Mouse (Mus musculus) kidney, embryonic 16.5 days (tissue): ENCODE measurements around the gene Mark1. TPM values are rescaled to one million over a fixed set of nuclear protein-coding genes. Genes with fewer than 3 reads are reported as not detected.

Experiments used
- ATAC-seq: fragments of 200-750 bp; cut with Nextera tagmentation; 2 replicates; pipeline ENCODE4 v1.8.0; 2017; ENCODE audit warnings: moderate TSS enrichment; ENCODE audit not compliant: low FRiP score, low TSS enrichment
- H3K27ac ChIP-seq: fragments of 300-500 bp; sonication (generic); 2 replicates; pipeline ENCODE4 v1.5.1; 2014; ENCODE audit warnings: low read length
- H3K27me3 ChIP-seq: fragments of 300-500 bp; sonication (generic); 2 replicates; pipeline ENCODE4 v1.6.1; 2014; ENCODE audit warnings: low read length, control low read depth, mixed read lengths; ENCODE audit not compliant: insufficient read depth
- H3K36me3 ChIP-seq: fragments of 300-500 bp; sonication (generic); 2 replicates; pipeline ENCODE4 v1.6.1; 2014; ENCODE audit warnings: low read length, control low read depth, mixed read lengths; ENCODE audit not compliant: insufficient read depth
- H3K4me1 ChIP-seq: fragments of 300-500 bp; sonication (generic); 2 replicates; pipeline ENCODE4 v1.6.1; 2014; ENCODE audit warnings: low read length, control low read depth, mixed read lengths; ENCODE audit not compliant: insufficient read depth
- H3K4me2 ChIP-seq: fragments of 300-500 bp; sonication (generic); replicated peaks from 2 replicates; pipeline ENCODE4 v1.6.1; 2014; ENCODE audit warnings: low read depth, low read length
- H3K4me3 ChIP-seq: fragments of 300-500 bp; sonication (generic); 2 replicates; pipeline ENCODE4 v1.5.1; 2014; ENCODE audit warnings: mild to moderate bottlenecking, low read length
- H3K9ac ChIP-seq: fragments of 300-500 bp; sonication (generic); replicated peaks from 2 replicates; pipeline ENCODE4 v1.6.1; 2014; ENCODE audit warnings: low read length
- H3K9me3 ChIP-seq: fragments of 300-500 bp; sonication (generic); 2 replicates; pipeline ENCODE4 v1.6.1; 2016; ENCODE audit warnings: low read length, control low read depth
- WGBS: fragments of 180-500 bp; shearing (Covaris S2); extraction: QIAGEN DNeasy Blood & Tissue Kit; methylation state at CpG from one replicate; pipeline ENCODE4 v1.1.7; 2014; 5-methylcytosine and 5-hydroxymethylcytosine counted together
- polyA plus RNA-seq: library from polyadenylated mRNA; unstranded; fragments of >200 nt; fragmentation: Nextera tagmentation; extraction: Ambion mirVana; gene quantifications from 2 replicates; pipeline ENCODE4 v1.2.1, GENCODE M21; 2015

The Mark1 gene
- polyA plus RNA-seq, 1 experiment from 2014 or later: 1.8 TPM

DNA sequence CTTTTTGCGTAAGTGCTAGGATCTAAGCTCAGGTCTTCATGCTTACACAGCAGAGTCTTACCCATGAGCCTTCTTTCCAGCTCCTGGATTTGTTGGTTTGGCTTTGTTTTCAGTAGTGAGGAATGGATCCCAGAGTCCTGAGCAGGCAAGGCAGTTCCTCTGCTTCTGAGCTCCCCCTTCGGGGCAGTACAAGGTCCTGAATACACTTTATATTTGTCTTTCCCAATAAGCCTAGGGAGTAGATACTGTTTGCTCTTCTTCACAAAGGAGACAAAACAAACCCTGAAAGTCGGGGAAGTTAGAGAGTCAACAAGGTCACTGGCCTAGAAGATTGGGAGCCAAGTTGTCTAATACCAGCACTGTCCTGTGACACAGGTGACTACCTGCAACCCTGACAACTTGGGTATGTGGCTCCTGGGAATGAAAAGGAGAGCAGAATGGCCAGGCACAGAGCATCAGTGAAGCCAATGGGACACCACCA lies 131.7 kb downstream of the Mark1 start:
- Histone ChIP-seq H3K27ac (no peak overlapping the region), H3K9me3 (no peaks in the 10 kb centered on the region), H3K4me1 (peaks cover 34% of the 10 kb centered on the region), H3K27me3 (no peaks in the 10 kb centered on the region), H3K4me3 (no peak overlapping the region), H3K9ac (no peak overlapping the region), H3K36me3 (no peaks in the 10 kb centered on the region), H3K4me2 (no peak overlapping the region)
- 80% methylated on average over 3 of the region's 3 CpGs for WGBS
- no peak for ATAC-seq

DNA sequence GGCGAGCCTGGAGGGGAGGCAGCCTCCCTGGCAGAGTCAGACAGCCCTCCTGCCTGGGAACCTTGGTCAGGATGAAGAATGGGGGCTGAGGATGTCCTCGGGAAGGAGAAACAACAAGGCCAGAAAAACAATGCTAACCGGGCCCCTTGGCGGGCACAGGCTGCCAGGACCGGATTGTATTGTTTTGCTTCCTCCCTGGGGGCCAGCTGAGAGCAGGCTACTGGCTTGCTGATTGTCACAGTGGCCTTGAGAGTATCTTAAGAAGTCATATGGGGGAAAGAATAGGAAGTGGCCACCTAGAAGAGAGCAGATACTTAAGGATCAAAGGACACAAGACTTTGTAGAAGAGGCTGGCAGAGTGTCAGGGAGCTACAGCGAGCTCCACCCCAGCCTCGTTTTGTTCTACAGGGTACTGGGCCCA lies 135.0 kb downstream of the Mark1 start:
- Histone ChIP-seq H3K4me3 (no peak overlapping the region), H3K27ac (peak overlapping the region; percentile 58), H3K27me3 (no peaks in the 10 kb centered on the region), H3K4me1 (peaks cover 19% of the 10 kb centered on the region; the same call in 1 of the 2 replicates), H3K36me3 (no peaks in the 10 kb centered on the region), H3K4me2 (no peak overlapping the region), H3K9me3 (no peaks in the 10 kb centered on the region), H3K9ac (no peak overlapping the region)
- 31% methylated on average over 7 of the region's 7 CpGs for WGBS
- peak; percentile 28; the same call in 1 of the 2 replicates for ATAC-seq

DNA sequence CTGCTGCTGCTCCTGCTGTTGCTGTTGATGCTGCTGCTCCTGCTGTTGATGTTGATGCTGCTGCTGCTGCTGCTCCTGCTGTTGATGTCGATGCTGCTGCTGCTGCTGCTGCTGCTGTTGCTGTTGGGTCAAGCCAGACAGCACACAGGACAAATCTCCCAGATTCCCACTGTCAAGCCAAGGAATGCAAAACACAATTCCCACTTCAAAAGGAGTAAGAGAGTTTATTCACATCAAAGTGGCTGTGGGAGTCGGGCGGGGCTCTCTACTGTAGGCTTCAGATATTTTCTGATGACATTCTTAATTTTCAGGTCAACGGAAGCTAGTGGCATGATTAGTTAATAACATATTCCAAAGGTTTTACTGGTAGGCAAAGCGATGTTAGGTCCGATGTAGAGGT lies 136.7 kb downstream of the Mark1 start:
- Histone ChIP-seq H3K4me1 (peaks cover 15% of the 10 kb centered on the region; the same call in 1 of the 2 replicates), H3K36me3 (no peaks in the 10 kb centered on the region), H3K4me2 (no peak overlapping the region), H3K4me3 (no peak overlapping the region), H3K27ac (no peak overlapping the region), H3K9ac (no peak overlapping the region), H3K27me3 (no peaks in the 10 kb centered on the region), H3K9me3 (no peaks in the 10 kb centered on the region)
- 86% methylated on average over 6 of the region's 6 CpGs for WGBS
- no peak for ATAC-seq

DNA sequence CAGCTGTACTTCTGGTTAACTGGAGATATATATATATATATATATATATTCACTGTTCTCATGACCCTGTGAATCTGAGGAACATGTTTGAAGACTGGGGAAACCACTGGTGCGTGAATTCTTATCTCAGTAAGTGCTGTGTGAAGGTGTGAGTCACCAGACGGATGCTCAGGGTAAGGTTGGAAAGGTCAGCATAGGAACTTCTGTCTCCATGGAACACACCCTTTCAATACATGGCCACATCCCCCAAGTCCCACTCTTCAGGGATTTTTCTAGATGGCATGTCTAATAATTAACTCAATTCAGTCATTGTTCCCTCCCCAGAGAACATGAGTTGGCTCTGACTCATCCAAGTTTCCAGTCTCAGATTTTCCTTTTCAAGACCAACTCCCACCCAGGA lies 137.8 kb downstream of the Mark1 start:
- 59% methylated on average over 2 of the region's 2 CpGs for WGBS
- no peak overlapping the region for H3K9ac ChIP-seq

DNA sequence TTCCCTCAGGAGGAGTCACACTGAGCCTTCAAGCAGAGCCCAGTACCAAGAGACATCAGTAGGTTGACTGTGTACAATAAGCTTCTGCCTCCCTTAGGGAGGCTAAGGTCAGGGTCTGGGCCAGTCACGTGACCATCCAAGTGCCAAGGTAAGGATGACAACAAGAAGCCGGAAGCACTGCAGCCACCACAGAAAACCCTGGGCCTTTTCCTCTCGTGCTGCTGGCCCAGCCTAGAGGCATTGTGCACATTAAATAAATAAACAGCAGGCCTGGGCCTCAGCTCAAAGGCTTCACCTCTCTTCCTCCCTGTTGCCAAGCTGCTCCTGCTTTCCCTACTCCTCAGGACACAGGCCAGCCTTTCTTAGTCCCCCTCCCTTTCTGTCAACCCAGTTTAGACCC lies 139.1 kb downstream of the Mark1 start:
- peaks cover 15% of the 10 kb centered on the region; the same call in 1 of the 2 replicates for H3K4me1 ChIP-seq
- H3K27ac ChIP-seq: 0 out of 2 replicates have a peak overlapping the region, but pooled peaks have one; percentile 12
- no peak overlapping the region for H3K4me2 ChIP-seq
- WGBS: 45% methylated on average over 3 of the region's 3 CpGs
- no peaks in the 10 kb centered on the region for H3K9me3 ChIP-seq
- no peak overlapping the region for H3K9ac ChIP-seq
- H3K36me3 ChIP-seq: no peaks in the 10 kb centered on the region
- no peak overlapping the region for H3K4me3 ChIP-seq
- no peaks in the 10 kb centered on the region for H3K27me3 ChIP-seq
- ATAC-seq: no peak

More for the DNA sequence above, 137.8 kb downstream of the Mark1 start:
- H3K9me3 ChIP-seq: no peaks in the 10 kb centered on the region
- H3K27ac ChIP-seq: no peak overlapping the region
- ATAC-seq: no peak
- H3K4me3 ChIP-seq: no peak overlapping the region
- no peaks in the 10 kb centered on the region for H3K27me3 ChIP-seq
- H3K36me3 ChIP-seq: no peaks in the 10 kb centered on the region
- no peak overlapping the region for H3K4me2 ChIP-seq
- H3K4me1 ChIP-seq: peaks cover 15% of the 10 kb centered on the region; the same call in 1 of the 2 replicates

DNA sequence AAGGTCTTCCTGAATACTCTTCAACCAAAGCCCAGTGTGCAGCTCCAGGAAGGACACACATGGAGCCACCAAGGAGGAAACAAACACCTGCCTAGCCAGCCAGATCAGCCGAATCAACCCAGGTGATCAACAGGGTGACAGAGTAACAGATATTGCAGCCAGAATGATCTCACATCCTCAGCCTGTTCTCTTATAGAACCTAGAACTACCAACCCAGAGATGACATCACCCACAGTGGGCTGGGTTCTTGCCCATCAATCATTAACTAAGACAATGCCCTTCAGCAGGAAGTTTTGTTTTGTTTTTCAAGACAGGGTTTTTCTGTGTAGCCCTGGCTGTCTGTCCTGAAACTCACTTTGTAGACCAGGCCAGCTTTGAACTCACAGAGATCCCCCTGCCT lies 141.1 kb downstream of the Mark1 start:
- 89% methylated on average over 1 of the region's 1 CpGs for WGBS
- Histone ChIP-seq H3K4me2 (no peak overlapping the region), H3K27me3 (no peaks in the 10 kb centered on the region), H3K4me1 (peaks cover 9% of the 10 kb centered on the region; the same call in 1 of the 2 replicates), H3K4me3 (no peak overlapping the region), H3K9me3 (no peaks in the 10 kb centered on the region), H3K36me3 (no peaks in the 10 kb centered on the region), H3K9ac (no peak overlapping the region), H3K27ac (no peak overlapping the region)
- ATAC-seq: no peak

DNA sequence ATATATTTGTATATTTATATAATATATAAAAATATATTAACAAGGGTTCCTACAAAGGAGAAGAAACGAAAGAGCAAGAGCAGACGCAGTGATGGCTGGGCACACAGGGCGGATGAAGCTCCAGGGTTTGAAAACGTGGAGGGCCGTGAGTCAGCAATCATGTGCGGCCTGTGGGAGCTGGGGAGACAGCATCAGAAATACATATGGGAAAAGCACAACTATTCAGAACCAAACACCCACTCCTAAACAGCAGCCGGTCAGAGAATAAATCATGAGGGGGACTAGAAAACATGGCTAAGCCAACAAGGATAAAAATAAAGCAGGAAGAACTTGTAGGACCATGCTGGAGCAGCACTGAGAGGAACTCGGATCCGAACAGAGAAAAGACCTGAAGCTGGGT lies 142.2 kb downstream of the Mark1 start:
- H3K27ac ChIP-seq: no peak overlapping the region
- H3K4me3 ChIP-seq: no peak overlapping the region
- no peaks in the 10 kb centered on the region for H3K9me3 ChIP-seq
- H3K4me2 ChIP-seq: no peak overlapping the region
- H3K36me3 ChIP-seq: no peaks in the 10 kb centered on the region
- no peak overlapping the region for H3K9ac ChIP-seq
- ATAC-seq: no peak
- H3K27me3 ChIP-seq: no peaks in the 10 kb centered on the region
- H3K4me1 ChIP-seq: peaks cover 13% of the 10 kb centered on the region
- 86% methylated on average over 9 of the region's 9 CpGs for WGBS

DNA sequence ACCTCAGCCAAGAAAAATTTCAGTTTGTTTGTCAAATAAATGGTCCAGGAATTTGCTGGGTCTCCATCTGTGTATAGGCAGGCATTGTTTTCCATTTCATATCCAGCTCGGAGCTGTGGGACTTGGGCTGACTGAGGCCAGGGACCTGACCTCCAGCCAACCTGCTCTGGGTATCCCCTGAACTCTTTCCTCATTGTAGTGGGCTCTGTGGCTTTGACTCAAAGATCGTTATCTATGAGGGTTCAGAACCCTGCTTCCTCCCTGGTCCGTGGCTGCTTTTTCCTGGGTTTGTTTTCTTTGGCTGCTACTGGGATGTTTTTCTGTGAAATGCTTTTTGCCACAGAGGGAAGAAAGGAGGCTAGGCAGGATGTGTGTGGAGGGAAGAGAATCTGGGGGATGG lies 145.4 kb downstream of the Mark1 start:
- Histone ChIP-seq H3K27ac (peak overlapping the region; percentile 85), H3K9me3 (no peaks in the 10 kb centered on the region), H3K27me3 (no peaks in the 10 kb centered on the region), H3K4me3 (no peak overlapping the region), H3K9ac (0 out of 2 replicates have a peak overlapping the region, but pooled peaks have one; percentile 8), H3K4me2 (peak overlapping the region; percentile 39), H3K4me1 (peaks cover 21% of the 10 kb centered on the region), H3K36me3 (no peaks in the 10 kb centered on the region)
- ATAC-seq: peak; percentile 7; the same call in 1 of the 2 replicates
- 32% methylated on average over 3 of the region's 3 CpGs for WGBS

DNA sequence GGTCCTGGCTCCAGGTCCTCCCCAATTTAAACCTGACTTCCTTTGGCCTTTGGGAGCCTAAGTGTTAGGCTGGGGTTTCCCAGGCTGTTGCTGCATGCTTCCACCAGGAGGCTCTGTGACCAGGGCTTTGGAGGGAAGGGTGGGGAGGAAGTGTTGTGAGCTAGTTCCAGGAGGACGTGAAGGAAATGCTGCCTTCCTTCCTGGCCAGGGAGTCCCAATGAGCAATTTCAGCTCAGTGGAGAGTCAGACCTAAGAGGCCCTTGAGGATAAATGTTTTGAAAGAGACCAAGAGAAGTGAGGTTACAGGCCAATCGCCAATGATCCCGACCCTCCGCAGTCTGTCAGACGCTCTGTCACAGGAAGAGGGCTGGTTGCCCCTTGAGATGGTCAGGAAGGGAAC lies 146.0 kb downstream of the Mark1 start:
- Histone ChIP-seq H3K9ac (0 out of 2 replicates have a peak overlapping the region, but pooled peaks have one; percentile 8), H3K4me2 (peak overlapping the region; percentile 39), H3K9me3 (no peaks in the 10 kb centered on the region), H3K4me1 (peaks cover 21% of the 10 kb centered on the region), H3K4me3 (peak overlapping the region; percentile 17), H3K36me3 (no peaks in the 10 kb centered on the region), H3K27me3 (no peaks in the 10 kb centered on the region), H3K27ac (peak overlapping the region; percentile 85)
- WGBS: 21% methylated on average over 5 of the region's 5 CpGs
- ATAC-seq: peak; percentile 54; the same call in 1 of the 2 replicates

DNA sequence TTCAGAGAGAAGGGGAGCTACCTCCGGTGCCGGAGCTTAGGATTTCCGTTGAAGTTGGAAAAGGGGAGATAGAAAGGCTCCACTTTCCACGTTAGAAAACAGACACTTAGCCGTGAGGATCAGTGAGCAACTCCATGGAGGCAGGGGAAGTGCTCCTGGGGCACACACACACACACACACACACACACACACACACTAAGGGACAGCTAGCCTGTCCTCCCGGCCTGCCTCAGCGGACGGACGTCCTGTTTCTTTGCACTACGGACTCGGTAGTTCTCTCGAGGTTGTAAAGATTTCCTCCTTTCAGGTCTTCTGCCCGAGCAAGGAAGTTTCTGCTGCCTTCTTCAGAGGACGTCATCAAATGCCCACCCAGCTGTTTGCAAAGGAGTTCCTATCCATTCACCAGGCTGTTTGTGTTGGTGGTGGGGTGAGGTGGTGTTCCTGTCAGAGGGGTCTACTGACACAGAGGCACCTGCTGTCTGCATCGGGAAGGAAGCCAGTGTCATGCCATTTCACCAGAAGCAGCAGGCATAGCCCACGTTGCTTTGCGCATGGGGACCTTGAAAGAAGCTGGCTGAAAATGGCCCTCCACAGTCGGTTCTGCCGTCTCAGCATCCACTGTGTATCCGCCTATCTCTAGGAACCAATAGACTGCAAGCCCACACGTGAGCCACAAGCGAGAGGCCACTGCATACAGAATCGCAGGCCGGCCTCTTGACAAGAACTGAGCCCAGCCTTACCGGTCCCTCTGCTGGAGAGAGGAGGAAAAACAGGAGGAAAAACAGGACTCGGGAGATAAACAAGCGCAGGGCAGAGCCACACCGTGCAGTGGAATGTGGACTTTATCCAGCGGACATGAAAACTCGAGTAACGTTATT lies 147.4 kb downstream of the Mark1 start:
- Histone ChIP-seq H3K9ac (peak overlapping the region; percentile 19; the same call in 1 of the 2 replicates), H3K36me3 (no peaks in the 10 kb centered on the region), H3K4me1 (peaks cover 21% of the 10 kb centered on the region), H3K4me2 (peak overlapping the region; percentile 40), H3K27me3 (0 out of 2 replicates have a peak, but pooled peaks cover 3% of the 10 kb centered on the region), H3K4me3 (0 out of 2 replicates have a peak overlapping the region, but pooled peaks have one; percentile 1), H3K9me3 (no peaks in the 10 kb centered on the region), H3K27ac (peak overlapping the region; percentile 63)
- 14% methylated on average over 31 of the region's 31 CpGs for WGBS
- ATAC-seq: peak; percentile 84
